Mouse (Mus musculus) heart, adult 2 months (tissue): ENCODE measurements around the gene H1foo. TPM values are rescaled to one million over a fixed set of nuclear protein-coding genes. Genes with fewer than 3 reads are reported as not detected.

Experiments used
- DNase-seq, 2 experiments: peaks; one replicate each; pipeline ENCODE4 v3.0.0; 2021
- H3K27ac ChIP-seq: fragments of 200-600 bp; 2 replicates; pipeline ENCODE4 v1.8.1; 2022
- H3K27me3 ChIP-seq: fragments of 200-500 bp; 2 replicates; pipeline ENCODE4 v1.6.1; 2012; ENCODE audit warnings: mild to moderate bottlenecking, low read length, inconsistent platforms, mixed read lengths; ENCODE audit not compliant: control insufficient read depth, insufficient read depth
- H3K36me3 ChIP-seq: fragments of 200-500 bp; 2 replicates; pipeline ENCODE4 v1.6.1; 2012; ENCODE audit warnings: low read length, inconsistent platforms; ENCODE audit not compliant: control insufficient read depth, insufficient read depth
- H3K4me1 ChIP-seq: fragments of 200-500 bp; 2 replicates; pipeline ENCODE4 v1.6.1; 2011; ENCODE audit warnings: low read length; ENCODE audit not compliant: control insufficient read depth, insufficient read depth
- H3K4me3 ChIP-seq: fragments of 200-600 bp; 2 replicates; pipeline ENCODE4 v1.8.1; 2022
- H3K79me2 ChIP-seq: fragments of 200-500 bp; replicated peaks from 2 replicates; pipeline ENCODE4 v1.6.1; 2012; ENCODE audit warnings: mild to moderate bottlenecking, inconsistent platforms, low read length, moderate library complexity, mixed read lengths; ENCODE audit not compliant: control insufficient read depth, insufficient read depth
- H3K9ac ChIP-seq: fragments of 200-500 bp; 2 replicates; pipeline ENCODE4 v1.6.1; 2012; ENCODE audit warnings: low read depth, mild to moderate bottlenecking, control low read depth, inconsistent platforms, low read length, mixed read lengths
- CTCF ChIP-seq: fragments of 200-600 bp; IDR thresholded peaks from 2 replicates; pipeline ENCODE4 v1.8.1; 2022; ENCODE audit warnings: antibody characterized with exemption, mild to moderate bottlenecking, moderate library complexity
- EP300 ChIP-seq: fragments of 200-500 bp; IDR thresholded peaks from 2 replicates; pipeline ENCODE4 v1.6.1; 2011; ENCODE audit warnings: low read depth, low read length, control low read depth; ENCODE audit not compliant: insufficient read depth
- POLR2A ChIP-seq: fragments of 200-500 bp; IDR thresholded peaks from 2 replicates; pipeline ENCODE4 v1.6.1; 2011; ENCODE audit warnings: mild to moderate bottlenecking, low read depth, low read length, control low read depth; ENCODE audit not compliant: insufficient read depth
- WGBS: fragments of 180-500 bp; shearing (Covaris S2); methylation state at CpG from one replicate; pipeline ENCODE4 v1.1.7; 2018; 5-methylcytosine and 5-hydroxymethylcytosine counted together
- intact Hi-C: fragments of 180-260 bp; cut with DNase I; formaldehyde crosslinking; loops from one replicate; pipeline ENCODE4 v1.15.1; 2025
- polyA plus RNA-seq: library from polyadenylated mRNA; depleted of rRNA; stranded (reverse); fragments of >200 nt; gene quantifications from 2 replicates; pipeline ENCODE4 v1.2.3, GENCODE M21; 2012
- total RNA-seq, 2 experiments: library from RNA; stranded (reverse); gene quantifications; 2 replicates each; pipeline ENCODE4 v1.2.3; 2021

The H1foo gene
- total and polyA plus RNA-seq, 3 experiments: not detected

GRCm38 (mm10) chr6:115967291-115967880 is 22.6 kb downstream of the H1foo start:
- no peaks in the 10 kb centered on the region for H3K27me3 ChIP-seq
- H3K36me3 ChIP-seq: peaks cover 3% of the 10 kb centered on the region; the same call in 1 of the 2 replicates
- H3K9ac ChIP-seq: no peak overlapping the region
- no peak overlapping the region for H3K4me3 ChIP-seq
- 73% methylated on average over 15 of the region's 15 CpGs for WGBS
- TF ChIP-seq EP300: no peak
- TF ChIP-seq POLR2A: no peak
- no peak for TF ChIP-seq CTCF
- H3K4me1 ChIP-seq: peaks cover 16% of the 10 kb centered on the region
- peak overlapping the region; percentile 36; the same call in 1 of the 2 replicates for H3K27ac ChIP-seq
- intact Hi-C loops: no loop called here
- peak in 1 of 2 experiments; percentile 40 for DNase-seq
- no peaks in the 10 kb centered on the region for H3K79me2 ChIP-seq

- Histone ChIP-seq H3K27ac (peak overlapping the region; percentile 36; the same call in 1 of the 2 replicates), H3K4me3 (no peak overlapping the region), H3K9ac (no peak overlapping the region), H3K79me2 (no peaks in the 10 kb centered on the region), H3K4me1 (peaks cover 17% of the 10 kb centered on the region), H3K27me3 (no peaks in the 10 kb centered on the region), H3K36me3 (peaks cover 7% of the 10 kb centered on the region)
- intact Hi-C loops: no loop called here
- no peak for DNase-seq
- 52% methylated on average over 5 of the region's 5 CpGs for WGBS
- TF ChIP-seq CTCF: no peak
- TF ChIP-seq EP300: no peak
- no peak for TF ChIP-seq POLR2A
Measured at GRCm38 (mm10) chr6:115968086-115968485, 23.3 kb downstream of the H1foo start.

- Histone ChIP-seq H3K4me1 (peaks cover 19% of the 10 kb centered on the region), H3K4me3 (no peak overlapping the region), H3K27ac (no peak overlapping the region; the same call in 1 of the 2 replicates), H3K79me2 (no peaks in the 10 kb centered on the region), H3K9ac (no peak overlapping the region), H3K36me3 (peaks cover 7% of the 10 kb centered on the region), H3K27me3 (no peaks in the 10 kb centered on the region)
- intact Hi-C loops: no loop called here
- no peak for TF ChIP-seq EP300
- TF ChIP-seq POLR2A: no peak
- TF ChIP-seq CTCF: no peak
- DNase-seq: no peak
- WGBS: 78% methylated on average over 6 of the region's 6 CpGs
Measured at GRCm38 (mm10) chr6:115968700-115969099, 24.0 kb downstream of the H1foo start.

- peaks cover 21% of the 10 kb centered on the region for H3K4me1 ChIP-seq
- TF ChIP-seq CTCF: no peak
- TF ChIP-seq POLR2A: no peak
- no peak for TF ChIP-seq EP300
- peaks cover 7% of the 10 kb centered on the region for H3K36me3 ChIP-seq
- no peaks in the 10 kb centered on the region for H3K27me3 ChIP-seq
- H3K4me3 ChIP-seq: no peak overlapping the region
- no peak overlapping the region for H3K9ac ChIP-seq
- peak overlapping the region; percentile 15 for H3K27ac ChIP-seq
- DNase-seq: no peak
- 66% methylated on average over 9 of the region's 9 CpGs for WGBS
- intact Hi-C loops: no loop called here
- H3K79me2 ChIP-seq: no peaks in the 10 kb centered on the region
Measured at GRCm38 (mm10) chr6:115969103-115969502, 24.4 kb downstream of the H1foo start.

DNA sequence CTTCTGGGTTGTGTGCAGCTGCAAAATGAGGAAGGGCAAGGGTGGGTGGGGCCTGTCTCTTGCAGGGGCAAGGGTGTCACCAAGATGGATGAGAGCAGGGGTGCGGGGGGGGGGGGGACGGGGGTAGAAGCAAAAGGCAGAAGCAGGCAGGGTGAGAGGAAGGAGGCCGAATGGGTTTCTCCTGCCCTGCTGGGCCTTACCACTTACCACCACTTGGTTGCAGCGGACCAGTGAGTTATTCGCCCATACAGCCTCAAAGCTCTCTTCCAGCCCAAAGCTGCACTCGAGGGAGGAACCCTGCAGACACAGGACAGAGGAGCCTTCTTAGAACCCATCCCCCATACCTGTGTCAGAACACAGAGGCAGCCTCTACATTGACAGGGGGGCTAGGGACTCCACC is 25.2 kb downstream of the H1foo start:
- no peaks in the 10 kb centered on the region for H3K27me3 ChIP-seq
- no peak overlapping the region for H3K27ac ChIP-seq
- intact Hi-C loops: no loop called here
- H3K4me3 ChIP-seq: no peak overlapping the region
- WGBS: 73% methylated on average over 5 of the region's 6 CpGs
- no peak overlapping the region for H3K9ac ChIP-seq
- TF ChIP-seq EP300 (no peak), POLR2A (no peak), CTCF (no peak)
- DNase-seq: no peak
- no peaks in the 10 kb centered on the region for H3K79me2 ChIP-seq
- peaks cover 7% of the 10 kb centered on the region for H3K36me3 ChIP-seq
- peaks cover 21% of the 10 kb centered on the region for H3K4me1 ChIP-seq

- Histone ChIP-seq H3K9ac (no peak overlapping the region), H3K36me3 (peaks cover 7% of the 10 kb centered on the region), H3K27me3 (no peaks in the 10 kb centered on the region), H3K4me1 (peaks cover 21% of the 10 kb centered on the region), H3K4me3 (no peak overlapping the region), H3K27ac (peak overlapping the region; percentile 45), H3K79me2 (no peaks in the 10 kb centered on the region; the same call in 1 of the 2 replicates)
- intact Hi-C loops: loop anchor here (2.0 kb wide), 1 partner anchor 15 kb away; no protein-coding TSS in a partner anchor
- 49% methylated on average over 13 of the region's 13 CpGs for WGBS
- TF ChIP-seq EP300: peak; percentile 43; the same call in 1 of the 2 replicates
- no peak for TF ChIP-seq POLR2A
- DNase-seq: peak in 1 of 2 experiments; percentile 38
Measured at GRCm38 (mm10) chr6:115971273-115972060, 26.7 kb downstream of the H1foo start.
